Mouse (Mus musculus): ENCODE results near the gene Stk31.

DNA sequence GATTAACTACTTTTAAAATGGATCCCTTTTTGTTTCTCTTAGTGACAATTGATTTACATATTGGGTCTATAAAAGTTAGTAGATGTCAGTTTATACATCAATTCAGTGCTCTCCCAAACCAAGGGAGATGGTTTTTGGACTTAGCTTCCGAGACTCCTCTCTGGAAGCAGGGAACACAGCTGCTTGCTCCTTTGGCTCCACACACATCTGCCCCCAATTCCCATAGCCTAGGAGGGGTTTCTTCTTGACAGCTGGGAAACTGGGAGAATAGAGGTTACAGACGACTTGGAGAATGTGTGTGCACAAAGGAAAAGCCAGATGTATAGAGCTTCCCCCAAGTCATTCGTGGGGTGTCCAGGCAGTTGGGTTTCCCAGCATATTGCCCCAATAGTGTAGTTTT lies 27.2 kb upstream of the Stk31 start:
- TF ChIP-seq TAL1 (IDR thresholded peaks at IDR 0.05; ENCODE audit: low read length): no peak
- no peak for TF ChIP-seq GATA1 (IDR thresholded peaks at IDR 0.05; ENCODE audit: low read length)

Measured in erythroblast, embryonic 14.5 days (primary cell).